Mouse (Mus musculus): Measurements from ENCODE around the gene Prickle2.

The Prickle2 gene

GRCm38 (mm10) chr6:92346729-92347128 is 359.2 kb downstream of the Prickle2 start:
- DNase-seq, result no peak

GRCm38 (mm10) chr6:92345151-92345550 is 360.8 kb downstream of the Prickle2 start:
- DNase-seq, result no peak

GRCm38 (mm10) chr6:92344588-92344987 is 361.4 kb downstream of the Prickle2 start:
- DNase-seq, result no peak

Data from kidney, postnatal 36 days (tissue).